Mouse (Mus musculus) left cerebral cortex, postnatal 36 days (tissue): ENCODE results near the gene Tspo. TPM values are rescaled to one million over a fixed set of nuclear protein-coding genes. Genes with fewer than 3 reads are reported as not detected.
A peak's percentile ranks its signal among the peaks of the same experiment; 100 is the strongest.

ENCODE experiments used
- DNase-seq, 2 experiments: peaks; one replicate each; pipeline ENCODE4 v3.0.0; 2021 to 2022; ENCODE audit warnings: low spot score in 2 of 2, mixed read lengths in 1 of 2
- intact Hi-C: fragments of 180-260 bp; cut with DNase I; formaldehyde crosslinking; loops from one replicate; pipeline ENCODE4 v1.15.1; 2025
- total RNA-seq, 2 experiments: library from RNA; stranded (reverse); gene quantifications; 2 replicates each; pipeline ENCODE4 v1.2.3; 2021

Gene Tspo
- total RNA-seq, 2 experiments from 2014 or later, result 4.5 to 5.7 TPM

- intact Hi-C loops, result no loop called here
- no peak for DNase-seq
These were observed 23.5 kb upstream of the Tspo start for GRCm38 (mm10) chr15:83539905-83540304.

GRCm38 (mm10) chr15:83541647-83542287, 21.6 kb upstream of the Tspo start:
- DNase-seq, result no peak
- intact Hi-C loops, result no loop called here

GRCm38 (mm10) chr15:83546029-83546428, 17.4 kb upstream of the Tspo start:
- DNase-seq, result no peak
- intact Hi-C loops, result no loop called here

- no peak for DNase-seq
- intact Hi-C loops, result no loop called here
These were observed 16.2 kb upstream of the Tspo start for GRCm38 (mm10) chr15:83547144-83547543.

GRCm38 (mm10) chr15:83550137-83550536, 13.3 kb upstream of the Tspo start:
- DNase-seq, result no peak
- intact Hi-C loops, result no loop called here

- intact Hi-C loops, result no loop called here
- no peak for DNase-seq
These were observed 9.6 kb upstream of the Tspo start for GRCm38 (mm10) chr15:83553831-83554230.

- intact Hi-C loops, result no loop called here
- DNase-seq, result peak; percentile 86 to 87
These were observed 8.0 kb upstream of the Tspo start for GRCm38 (mm10) chr15:83555161-83555974.

GRCm38 (mm10) chr15:83560941-83561477, 2.4 kb upstream of the Tspo start:
- intact Hi-C loops, result no loop called here
- no peak for DNase-seq

- peak; percentile 41 to 62 for DNase-seq
- intact Hi-C loops, result no loop called here
These were observed 644 bp upstream of the Tspo start for GRCm38 (mm10) chr15:83562626-83563270.

GRCm38 (mm10) chr15:83563857-83564651, 662 bp downstream of the Tspo start:
- intact Hi-C loops, result no loop called here
- no peak for DNase-seq

- intact Hi-C loops, result no loop called here
These were observed 2.0 kb downstream of the Tspo start for GRCm38 (mm10) chr15:83565434-83565833.

GRCm38 (mm10) chr15:83566006-83566405, 2.6 kb downstream of the Tspo start:
- intact Hi-C loops, result no loop called here
- no peak for DNase-seq

More at GRCm38 (mm10) chr15:83565434-83565833, 2.0 kb downstream of the Tspo start:
- DNase-seq, result no peak

GRCm38 (mm10) chr15:83567728-83568127, 4.3 kb downstream of the Tspo start:
- intact Hi-C loops, result no loop called here

GRCm38 (mm10) chr15:83568544-83568943, 5.2 kb downstream of the Tspo start:
- intact Hi-C loops, result no loop called here
- DNase-seq, result no peak

More at GRCm38 (mm10) chr15:83567728-83568127, 4.3 kb downstream of the Tspo start:
- DNase-seq, result no peak

GRCm38 (mm10) chr15:83569682-83570081, 6.3 kb downstream of the Tspo start:
- intact Hi-C loops, result no loop called here
- no peak for DNase-seq

- intact Hi-C loops, result no loop called here
- DNase-seq, result no peak
These were observed 7.2 kb downstream of the Tspo start for GRCm38 (mm10) chr15:83570641-83571040.

- DNase-seq, result no peak
- intact Hi-C loops, result no loop called here
These were observed 8.2 kb downstream of the Tspo start for GRCm38 (mm10) chr15:83571636-83572035.

GRCm38 (mm10) chr15:83572132-83572531, 8.7 kb downstream of the Tspo start:
- DNase-seq, result no peak
- intact Hi-C loops, result no loop called here

GRCm38 (mm10) chr15:83573606-83574005, 10.2 kb downstream of the Tspo start:
- no peak for DNase-seq
- intact Hi-C loops, result no loop called here
